Mouse (Mus musculus) CH12.LX (cell line): ENCODE measurements around the gene Ugt2b38.
"Not testable (repeated sequence)": the region's sequence is repeated elsewhere in the genome, so short reads cannot be mapped to it uniquely, and the experiment has no call there.

Experiments
- CHD2 ChIP-seq: IDR thresholded peaks from 2 replicates; pipeline ENCODE4 v1.6.1; 2011; ENCODE audit warnings: low read length, improper control_type of control experiment
- CTCF ChIP-seq, 2 experiments: IDR thresholded peaks in 1 of 2; conservative IDR thresholded peaks in 1 of 2; 2 replicates each; pipeline ENCODE4 v1.5.1; 2011 to 2012; ENCODE audit warnings: low read depth in 2 of 2, low read length in 2 of 2, improper control_type of control experiment in 1 of 2, inconsistent platforms in 1 of 2, mild to moderate bottlenecking in 1 of 2, moderate library complexity in 1 of 2
- NELFE ChIP-seq: IDR thresholded peaks from 2 replicates; pipeline ENCODE4 v1.6.1; 2011; ENCODE audit warnings: low read depth, low read length, improper control_type of control experiment

DNA sequence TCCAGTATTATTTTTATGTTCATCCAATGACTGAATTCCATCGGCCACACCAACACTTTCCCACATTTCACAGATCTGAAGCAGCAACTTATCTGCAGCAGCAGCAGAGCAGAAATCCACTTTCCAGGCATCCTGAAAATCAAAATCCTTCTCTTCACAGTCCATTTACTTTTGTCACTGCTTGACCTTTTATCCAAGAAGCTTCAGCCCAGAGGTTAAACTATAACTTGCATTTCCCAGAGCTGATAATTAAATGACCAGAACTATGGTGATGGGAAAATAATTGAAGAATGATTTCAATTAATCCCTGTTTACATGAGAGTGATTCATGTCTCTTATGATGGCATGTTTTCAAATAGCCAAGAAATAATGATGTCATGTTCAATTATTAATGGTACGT, at the start of gene Ugt2b38:
- not testable (repeated sequence) for TF ChIP-seq NELFE; CHD2; CTCF (conservative IDR thresholded peaks at IDR 0.05 in 1 of 2, IDR thresholded peaks at IDR 0.05 in 1 of 2; ENCODE audit: low read depth in 2 of 2, low read length in 2 of 2)
